Mouse (Mus musculus) E14TG2a.4 (cell line): ENCODE measurements at regions not wholly inside any gene's neighbourhood (a gene's known extent, or its start where the extent isn't known, plus 50 kb on each side); places are given as distances from the start of the nearest gene placed in this dataset.

Experiments
- CTCF ChIP-seq: conservative IDR thresholded peaks from 2 replicates; pipeline ENCODE4 v1.5.1; 2014; ENCODE audit warnings: low read length
- POU5F1 ChIP-seq: IDR thresholded peaks from 2 replicates; pipeline ENCODE4 v1.6.1; 2014; ENCODE audit warnings: low read length, borderline replicate concordance

- no peak for TF ChIP-seq CTCF
- no peak for TF ChIP-seq POU5F1
These were observed 54.4 kb upstream of the Laptm4a start for GRCm38 (mm10) chr12:8867104-8867503.
